Mouse (Mus musculus): ENCODE data around the gene Sult1d1. TPM values are rescaled to one million over a fixed set of nuclear protein-coding genes. Genes with fewer than 3 reads are reported as not detected.

Sult1d1 gene
- polyA plus RNA-seq, 1 experiment from 2014 or later, result 30.8 TPM

- H3K4me2 ChIP-seq (replicated peaks; ENCODE audit: low read depth, low read length), result no peak overlapping the region
- no peak overlapping the region for H3K27ac ChIP-seq (ENCODE audit: low read length)
- H3K9me3 ChIP-seq (ENCODE audit: control insufficient read depth, low read depth, low read length), result no peaks in the 10 kb centered on the region
- H3K4me1 ChIP-seq (ENCODE audit: control insufficient read depth, insufficient read depth, low read length), result no peaks in the 10 kb centered on the region
- no peak for ATAC-seq (ENCODE audit: insufficient number of reproducible peaks, insufficient read depth, low FRiP score, low read depth)
- H3K9ac ChIP-seq (replicated peaks; ENCODE audit: low read depth, low read length), result no peak overlapping the region
- no peaks in the 10 kb centered on the region for H3K36me3 ChIP-seq (ENCODE audit: control insufficient read depth, insufficient read depth, low read length)
- 46% methylated on average over 5 of the region's 5 CpGs for WGBS
- H3K4me3 ChIP-seq (ENCODE audit: low read depth, low read length), result no peak overlapping the region
- H3K27me3 ChIP-seq (ENCODE audit: control insufficient read depth, insufficient read depth, low read length), result no peaks in the 10 kb centered on the region
These were observed 4.7 kb upstream of the Sult1d1 start for GRCm38 (mm10) chr5:87573490-87573889.

GRCm38 (mm10) chr5:87572781-87573180 lies 4.0 kb upstream of the Sult1d1 start:
- ATAC-seq (ENCODE audit: insufficient number of reproducible peaks, insufficient read depth, low FRiP score, low read depth), result no peak

DNA sequence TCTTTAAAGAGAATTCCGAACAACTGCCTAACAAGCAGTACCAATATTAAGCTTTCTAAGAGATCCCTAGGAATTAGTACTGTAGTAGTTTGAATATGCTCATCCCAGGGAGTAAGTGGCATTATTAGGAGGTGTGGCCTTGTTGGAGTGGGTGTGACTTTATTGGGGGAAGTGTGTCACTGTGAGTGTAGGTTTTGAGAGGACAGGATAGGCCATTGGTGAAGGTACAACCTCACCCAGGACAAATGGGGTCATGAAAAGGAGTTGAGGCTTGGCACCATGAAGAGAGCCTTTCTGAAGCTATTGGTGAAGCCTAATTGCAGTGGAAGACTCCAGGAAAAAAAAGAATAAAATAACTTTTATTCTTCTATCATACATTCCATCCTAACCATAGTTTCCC lies 1.5 kb downstream of the Sult1d1 start:
- Histone ChIP-seq H3K27ac (ENCODE audit: low read length) (no peak overlapping the region), H3K9me3 (ENCODE audit: control insufficient read depth, low read depth, low read length) (no peaks in the 10 kb centered on the region), H3K27me3 (ENCODE audit: control insufficient read depth, insufficient read depth, low read length) (no peaks in the 10 kb centered on the region), H3K4me1 (ENCODE audit: control insufficient read depth, insufficient read depth, low read length) (no peaks in the 10 kb centered on the region), H3K9ac (replicated peaks; ENCODE audit: low read depth, low read length) (no peak overlapping the region), H3K36me3 (ENCODE audit: control insufficient read depth, insufficient read depth, low read length) (no peaks in the 10 kb centered on the region), H3K4me2 (replicated peaks; ENCODE audit: low read depth, low read length) (no peak overlapping the region), H3K4me3 (ENCODE audit: low read depth, low read length) (no peak overlapping the region)
- 92% methylated on average over 1 of the region's 1 CpGs for WGBS
- no peak for ATAC-seq (ENCODE audit: insufficient number of reproducible peaks, insufficient read depth, low FRiP score, low read depth)

More at GRCm38 (mm10) chr5:87572781-87573180, 4.0 kb upstream of the Sult1d1 start:
- Histone ChIP-seq H3K27ac (ENCODE audit: low read length) (no peak overlapping the region), H3K4me3 (ENCODE audit: low read depth, low read length) (no peak overlapping the region), H3K4me1 (ENCODE audit: control insufficient read depth, insufficient read depth, low read length) (no peaks in the 10 kb centered on the region), H3K4me2 (replicated peaks; ENCODE audit: low read depth, low read length) (no peak overlapping the region), H3K9ac (replicated peaks; ENCODE audit: low read depth, low read length) (no peak overlapping the region), H3K27me3 (ENCODE audit: control insufficient read depth, insufficient read depth, low read length) (no peaks in the 10 kb centered on the region), H3K36me3 (ENCODE audit: control insufficient read depth, insufficient read depth, low read length) (no peaks in the 10 kb centered on the region), H3K9me3 (ENCODE audit: control insufficient read depth, low read depth, low read length) (no peaks in the 10 kb centered on the region)
- 85% methylated on average over 6 of the region's 6 CpGs for WGBS

GRCm38 (mm10) chr5:87562966-87563365 lies 5.9 kb downstream of the Sult1d1 start:
- no peak overlapping the region for H3K4me2 ChIP-seq (replicated peaks; ENCODE audit: low read depth, low read length)
- H3K36me3 ChIP-seq (ENCODE audit: control insufficient read depth, insufficient read depth, low read length), result no peaks in the 10 kb centered on the region
- no peak for ATAC-seq (ENCODE audit: insufficient number of reproducible peaks, insufficient read depth, low FRiP score, low read depth)
- no peaks in the 10 kb centered on the region for H3K4me1 ChIP-seq (ENCODE audit: control insufficient read depth, insufficient read depth, low read length)
- H3K9me3 ChIP-seq (ENCODE audit: control insufficient read depth, low read depth, low read length), result no peaks in the 10 kb centered on the region
- H3K9ac ChIP-seq (replicated peaks; ENCODE audit: low read depth, low read length), result no peak overlapping the region
- no peaks in the 10 kb centered on the region for H3K27me3 ChIP-seq (ENCODE audit: control insufficient read depth, insufficient read depth, low read length)
- H3K4me3 ChIP-seq (ENCODE audit: low read depth, low read length), result no peak overlapping the region
- H3K27ac ChIP-seq (ENCODE audit: low read length), result no peak overlapping the region

DNA sequence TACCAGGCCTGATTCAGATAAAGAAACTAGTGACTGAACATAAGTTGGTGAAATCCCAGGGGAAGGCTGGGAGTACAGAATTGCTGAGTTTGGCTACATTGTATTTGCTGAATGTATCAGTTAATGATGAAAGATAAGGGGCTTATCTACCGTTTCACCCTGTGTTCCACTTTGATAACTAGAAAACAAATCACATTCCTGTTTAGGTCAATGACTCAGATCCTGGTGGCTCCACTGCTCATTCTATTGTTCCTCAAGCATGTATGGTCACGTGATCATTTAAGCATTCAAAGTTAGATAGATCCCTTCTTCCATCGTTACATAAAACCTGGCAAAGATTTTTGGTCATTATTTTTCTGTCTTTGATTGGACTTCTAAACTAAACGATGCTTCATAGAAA lies 6.3 kb downstream of the Sult1d1 start:
- Histone ChIP-seq H3K9me3 (ENCODE audit: control insufficient read depth, low read depth, low read length) (no peaks in the 10 kb centered on the region), H3K9ac (replicated peaks; ENCODE audit: low read depth, low read length) (no peak overlapping the region), H3K4me1 (ENCODE audit: control insufficient read depth, insufficient read depth, low read length) (no peaks in the 10 kb centered on the region), H3K27ac (ENCODE audit: low read length) (no peak overlapping the region), H3K27me3 (ENCODE audit: control insufficient read depth, insufficient read depth, low read length) (no peaks in the 10 kb centered on the region), H3K36me3 (ENCODE audit: control insufficient read depth, insufficient read depth, low read length) (no peaks in the 10 kb centered on the region), H3K4me2 (replicated peaks; ENCODE audit: low read depth, low read length) (no peak overlapping the region), H3K4me3 (ENCODE audit: low read depth, low read length) (no peak overlapping the region)
- ATAC-seq (ENCODE audit: insufficient number of reproducible peaks, insufficient read depth, low FRiP score, low read depth), result no peak
- WGBS, result 70% methylated on average over 4 of the region's 4 CpGs

DNA sequence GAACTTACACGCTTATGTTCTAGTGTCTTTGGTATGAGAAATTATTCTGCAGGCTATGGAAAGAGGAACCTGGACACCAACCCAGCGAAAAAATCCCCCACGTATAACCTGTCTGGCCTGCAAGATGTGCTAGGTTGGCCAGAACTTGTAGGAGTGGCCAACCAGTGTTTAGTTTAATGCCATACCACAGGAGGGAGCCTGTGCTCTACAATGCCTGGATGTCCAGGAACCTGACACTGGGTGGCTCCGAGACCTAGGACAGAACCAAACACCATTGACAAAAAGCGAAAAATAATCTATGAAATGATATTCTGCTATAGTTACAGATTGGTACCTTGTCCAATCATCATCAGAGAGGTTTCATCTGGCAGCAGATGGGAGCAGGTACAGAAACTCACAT lies 8.7 kb downstream of the Sult1d1 start:
- no peak overlapping the region for H3K27ac ChIP-seq (ENCODE audit: low read length)
- ATAC-seq (ENCODE audit: insufficient number of reproducible peaks, insufficient read depth, low FRiP score, low read depth), result no peak
- H3K27me3 ChIP-seq (ENCODE audit: control insufficient read depth, insufficient read depth, low read length), result no peaks in the 10 kb centered on the region
- H3K4me2 ChIP-seq (replicated peaks; ENCODE audit: low read depth, low read length), result no peak overlapping the region
- WGBS, result 71% methylated on average over 5 of the region's 5 CpGs
- H3K4me1 ChIP-seq (ENCODE audit: control insufficient read depth, insufficient read depth, low read length), result no peaks in the 10 kb centered on the region
- no peaks in the 10 kb centered on the region for H3K9me3 ChIP-seq (ENCODE audit: control insufficient read depth, low read depth, low read length)
- H3K9ac ChIP-seq (replicated peaks; ENCODE audit: low read depth, low read length), result no peak overlapping the region
- H3K4me3 ChIP-seq (ENCODE audit: low read depth, low read length), result no peak overlapping the region
- H3K36me3 ChIP-seq (ENCODE audit: control insufficient read depth, insufficient read depth, low read length), result no peaks in the 10 kb centered on the region

DNA sequence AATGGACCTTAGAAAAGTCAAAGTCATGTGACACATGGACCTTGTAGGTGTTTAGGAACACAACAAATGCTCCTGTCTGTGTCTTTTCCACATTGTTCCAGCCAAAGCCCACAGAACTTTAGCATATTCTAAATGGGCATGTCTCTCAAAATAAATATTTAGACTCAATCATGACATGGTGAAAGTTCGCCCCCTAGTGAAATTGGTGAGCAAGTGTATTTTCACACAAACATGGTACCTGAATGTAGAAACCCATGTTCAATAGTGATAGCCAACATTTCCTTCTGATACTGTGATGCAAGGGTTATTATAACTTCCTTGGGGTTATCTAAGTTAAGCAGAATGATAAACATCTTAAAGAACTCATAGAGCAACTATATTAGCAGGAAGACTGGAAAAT lies 17.9 kb downstream of the Sult1d1 start:
- no peak overlapping the region for H3K4me2 ChIP-seq (replicated peaks; ENCODE audit: low read depth, low read length)
- H3K9me3 ChIP-seq (ENCODE audit: control insufficient read depth, low read depth, low read length), result no peaks in the 10 kb centered on the region
- H3K9ac ChIP-seq (replicated peaks; ENCODE audit: low read depth, low read length), result no peak overlapping the region
- no peaks in the 10 kb centered on the region for H3K36me3 ChIP-seq (ENCODE audit: control insufficient read depth, insufficient read depth, low read length)
- H3K27ac ChIP-seq (ENCODE audit: low read length), result no peak overlapping the region
- H3K4me1 ChIP-seq (ENCODE audit: control insufficient read depth, insufficient read depth, low read length), result no peaks in the 10 kb centered on the region
- no peaks in the 10 kb centered on the region for H3K27me3 ChIP-seq (ENCODE audit: control insufficient read depth, insufficient read depth, low read length)
- ATAC-seq (ENCODE audit: insufficient number of reproducible peaks, insufficient read depth, low FRiP score, low read depth), result no peak
- H3K4me3 ChIP-seq (ENCODE audit: low read depth, low read length), result no peak overlapping the region
- WGBS, result 46% methylated on average over 1 of the region's 1 CpGs

- Histone ChIP-seq H3K36me3 (ENCODE audit: control insufficient read depth, insufficient read depth, low read length) (no peaks in the 10 kb centered on the region), H3K9ac (replicated peaks; ENCODE audit: low read depth, low read length) (no peak within 1 kb of the TSS), H3K27ac (ENCODE audit: low read length) (no peak within 1 kb of the TSS), H3K4me2 (replicated peaks; ENCODE audit: low read depth, low read length) (no peak within 1 kb of the TSS), H3K4me1 (ENCODE audit: control insufficient read depth, insufficient read depth, low read length) (no peaks in the 10 kb centered on the region), H3K4me3 (ENCODE audit: low read depth, low read length) (no peak within 1 kb of the TSS), H3K27me3 (ENCODE audit: control insufficient read depth, insufficient read depth, low read length) (no peaks in the 10 kb centered on the region), H3K9me3 (ENCODE audit: control insufficient read depth, low read depth, low read length) (no peaks in the 10 kb centered on the region)
- no peak for ATAC-seq (ENCODE audit: insufficient number of reproducible peaks, insufficient read depth, low FRiP score, low read depth)
- 88% methylated on average over 2 of the region's 2 CpGs for WGBS
These were observed 30.7 kb downstream of the Sult1d1 start, which contains the start of gene Sult1b1 for GRCm38 (mm10) chr5:87538111-87538510. TSS of gene Sult1b1 (minus strand) at chr5:87538195.

DNA sequence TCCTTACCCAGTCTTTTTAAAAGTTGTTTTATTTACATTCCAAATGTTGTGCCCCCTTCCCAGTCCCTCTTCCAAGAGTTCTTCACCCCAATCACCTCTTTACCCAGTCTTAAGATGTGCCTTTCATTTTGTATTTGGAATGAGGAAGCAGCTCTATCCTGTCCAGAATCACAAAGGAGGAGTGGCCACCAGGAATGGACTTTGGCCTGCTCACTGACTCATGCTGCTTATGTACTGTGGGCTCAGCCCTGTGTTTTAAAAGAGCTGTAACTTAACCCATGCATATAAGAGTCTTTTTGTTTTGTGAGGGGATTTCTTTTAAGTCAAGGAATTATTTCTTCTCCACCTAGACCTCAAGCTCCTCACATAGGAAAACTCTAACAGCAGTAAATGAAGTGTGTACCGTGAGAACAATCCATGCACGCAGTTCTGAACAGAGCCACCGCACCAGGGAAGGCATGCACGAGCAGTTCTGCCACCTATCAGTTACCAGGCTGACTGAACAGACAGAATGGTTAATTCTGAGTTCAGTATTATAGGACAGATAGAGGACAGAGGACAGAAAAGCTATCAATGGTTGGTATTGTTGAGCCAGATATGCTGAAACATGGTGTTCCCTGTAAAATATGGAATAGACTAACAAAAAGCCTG lies 32.7 kb downstream of the Sult1d1 start:
- Histone ChIP-seq H3K27me3 (ENCODE audit: control insufficient read depth, insufficient read depth, low read length) (no peaks in the 10 kb centered on the region), H3K27ac (ENCODE audit: low read length) (peak overlapping the region; percentile 50; the same call in 1 of the 2 replicates), H3K9ac (replicated peaks; ENCODE audit: low read depth, low read length) (no peak overlapping the region), H3K4me3 (ENCODE audit: low read depth, low read length) (no peak overlapping the region), H3K4me1 (ENCODE audit: control insufficient read depth, insufficient read depth, low read length) (no peaks in the 10 kb centered on the region), H3K4me2 (replicated peaks; ENCODE audit: low read depth, low read length) (no peak overlapping the region), H3K36me3 (ENCODE audit: control insufficient read depth, insufficient read depth, low read length) (no peaks in the 10 kb centered on the region), H3K9me3 (ENCODE audit: control insufficient read depth, low read depth, low read length) (no peaks in the 10 kb centered on the region)
- peak; percentile 92 for ATAC-seq (ENCODE audit: insufficient number of reproducible peaks, insufficient read depth, low FRiP score, low read depth)
- 69% methylated on average over 4 of the region's 4 CpGs for WGBS

All from stomach, embryonic 14.5 days (tissue).